Mouse (Mus musculus): ENCODE results near the gene Fuca1.

GRCm38 (mm10) chr4:135928376-135928775 is 7.8 kb downstream of the Fuca1 start:
- no peak for TF ChIP-seq CTCF (IDR thresholded peaks at IDR 0.05; ENCODE audit: low read depth, low read length)
- TF ChIP-seq EP300 (IDR thresholded peaks at IDR 0.05; ENCODE audit: insufficient read depth, low read depth, low read length), result no peak
- TF ChIP-seq POLR2A (IDR thresholded peaks at IDR 0.05; ENCODE audit: insufficient read depth, low read length), result no peak
